ENCODE assay signal across 12 mouse cellular contexts in genomic region chr6:49233356-49233755, GRCm38 (mm10). TPM values are rescaled to one million over a fixed set of nuclear protein-coding genes. Genes with fewer than 3 reads are reported as not detected.
A peak's percentile ranks its signal among the peaks of the same experiment; 100 is the strongest.
DNase-seq lines count a peak whose midpoint lies in the region; ATAC-seq and TF ChIP-seq lines count a peak whose summit lies in the region.
"Had no signal": no experiment of that assay in that cellular context is flagged by ENCODE, and none has a peak within 500 bp of the region (broad histone marks: within the 10 kb centered on the region; RNA-seq: fewer than 3 reads in every experiment).

No protein-coding gene starts in this region.

- no peak overlapping the region for H3K4me2 ChIP-seq in heart, postnatal 0 days (ENCODE audit: low read depth, low read length)
- no peak overlapping the region for H3K4me2 ChIP-seq in limb, embryonic 11.5 days (ENCODE audit: low read depth, severe bottlenecking)
- H3K4me2 ChIP-seq: limb, embryonic 13.5 days had no signal

- ATAC-seq in heart, postnatal 0 days (ENCODE audit: insufficient read depth, low read depth), result no peak
- no peak for ATAC-seq in limb, embryonic 11.5 days (ENCODE audit: insufficient number of reproducible peaks, low FRiP score, low TSS enrichment, low read depth)
- ATAC-seq: intestine, embryonic 16.5 days; midbrain, embryonic 16.5 days had no signal

- DNase-seq in heart, postnatal 0 days (ENCODE audit: low spot score), result no peak
- DNase-seq in heart, adult 18-20 months, result no peak
- peak; percentile 48 for DNase-seq in thymus, adult 2 months
- no peak for DNase-seq in thymus, adult 18-20 months
- peak; percentile 26 for DNase-seq in limb, embryonic 11.5 days (ENCODE audit: low spot score)
- peak; percentile 73 for DNase-seq in thymus, postnatal 4 days
- DNase-seq in cerebellum, adult 11 months, result no peak
- no peak for DNase-seq in left cerebral cortex, postnatal 14 days (ENCODE audit: low spot score in 2 of 2)
- DNase-seq: cerebellum, adult 2 months had no signal

- no peaks in the 10 kb centered on the region for H3K9me3 ChIP-seq in heart, postnatal 0 days (replicated peaks; ENCODE audit: control insufficient read depth, low read length)
- no peaks in the 10 kb centered on the region for H3K9me3 ChIP-seq in limb, embryonic 11.5 days (ENCODE audit: control insufficient read depth, low read length)

- H3K9ac ChIP-seq in heart, postnatal 0 days (replicated peaks; ENCODE audit: low read depth, low read length), result no peak overlapping the region
- H3K9ac ChIP-seq in limb, embryonic 11.5 days (ENCODE audit: low read length), result no peak overlapping the region
- H3K9ac ChIP-seq: limb, embryonic 13.5 days had no signal

- peak; percentile 35 for TF ChIP-seq CTCF in heart, postnatal 0 days (IDR thresholded peaks at IDR 0.05; ENCODE audit: low read depth)
- no peak for TF ChIP-seq CTCF in thymus, adult 2 months (IDR thresholded peaks at IDR 0.05; ENCODE audit: borderline replicate concordance, control insufficient read depth, extremely low read depth, insufficient read depth, low read length, poor library complexity)

- intact Hi-C loops in left cerebral cortex, postnatal 14 days (cut with DNase I), result no loop called here

- 57% methylated on average over 4 of the region's 4 CpGs for WGBS in heart, postnatal 0 days
- 65% methylated on average over 4 of the region's 4 CpGs for WGBS in thymus, adult 2 months
- 56% methylated on average over 4 of the region's 4 CpGs for WGBS in limb, embryonic 11.5 days

- H3K27me3 ChIP-seq in heart, postnatal 0 days (ENCODE audit: control insufficient read depth, insufficient read depth, low read length), result no peaks in the 10 kb centered on the region
- H3K27me3 ChIP-seq in thymus, adult 2 months (ENCODE audit: control insufficient read depth, insufficient read depth, low read length), result no peaks in the 10 kb centered on the region
- H3K27me3 ChIP-seq in limb, embryonic 11.5 days (ENCODE audit: control insufficient read depth, insufficient read depth, low read length), result no peaks in the 10 kb centered on the region
- H3K27me3 ChIP-seq: limb, embryonic 13.5 days had no signal

- H3K4me1 ChIP-seq in heart, postnatal 0 days (ENCODE audit: control insufficient read depth, insufficient read depth), result no peaks in the 10 kb centered on the region
- H3K4me1 ChIP-seq in thymus, adult 2 months (replicated peaks; ENCODE audit: control insufficient read depth, insufficient read depth, low read length), result 0 out of 2 replicates have a peak, but pooled peaks cover 2% of the 10 kb centered on the region
- no peaks in the 10 kb centered on the region for H3K4me1 ChIP-seq in limb, embryonic 11.5 days (ENCODE audit: control insufficient read depth, insufficient read depth, low read length)
- H3K4me1 ChIP-seq: limb, embryonic 13.5 days had no signal

- TF ChIP-seq POLR2A in thymus, adult 2 months (IDR thresholded peaks at IDR 0.05; ENCODE audit: control insufficient read depth, extremely low read depth, insufficient read depth, low read length, poor library complexity), result no peak

- H3K4me3 ChIP-seq in heart, postnatal 0 days (ENCODE audit: low read depth, low read length), result no peak overlapping the region
- no peak overlapping the region for H3K4me3 ChIP-seq in thymus, adult 2 months (ENCODE audit: control insufficient read depth, insufficient read depth, low read length)
- no peak overlapping the region for H3K4me3 ChIP-seq in limb, embryonic 11.5 days (ENCODE audit: low read depth, low read length)
- H3K4me3 ChIP-seq: limb, embryonic 13.5 days had no signal

- no peaks in the 10 kb centered on the region for H3K36me3 ChIP-seq in heart, postnatal 0 days (replicated peaks; ENCODE audit: control insufficient read depth, insufficient read depth, low read length)
- no peaks in the 10 kb centered on the region for H3K36me3 ChIP-seq in thymus, adult 2 months (ENCODE audit: control insufficient read depth, insufficient read depth, low read length)
- no peaks in the 10 kb centered on the region for H3K36me3 ChIP-seq in limb, embryonic 11.5 days (ENCODE audit: control insufficient read depth, insufficient read depth, low read length)
- H3K36me3 ChIP-seq: limb, embryonic 13.5 days had no signal

- TF ChIP-seq EP300 in heart, postnatal 0 days (IDR thresholded peaks at IDR 0.05; ENCODE audit: low read depth), result no peak

- no peak overlapping the region for H3K27ac ChIP-seq in heart, postnatal 0 days (ENCODE audit: low read depth)
- H3K27ac ChIP-seq in thymus, adult 2 months (ENCODE audit: control insufficient read depth, insufficient read depth, low read length), result no peak overlapping the region
- H3K27ac ChIP-seq in limb, embryonic 11.5 days (replicated peaks; ENCODE audit: low read depth, low read length), result no peak overlapping the region
- H3K27ac ChIP-seq: limb, embryonic 13.5 days had no signal

RNA-seq across cellular contexts. Expression of gene Igf2bp3, which starts 18.6 kb away (rescaled TPM):
- 9.4 and 21.5 TPM in 2 replicates for total RNA-seq in heart, postnatal 0 days (2014; rRNA removed; ENCODE audit: low replicate concordance)
- 19.0 and 21.0 TPM in 2 replicates for polyA plus RNA-seq in heart, postnatal 0 days (2015; fragmentation: Nextera tagmentation; extraction: Ambion mirVana)
- not detected for total RNA-seq in heart, adult 18-20 months (2021)
- 1.3 and 1.9 TPM in 2 replicates for polyA plus RNA-seq in thymus, adult 2 months (2012; rRNA removed)
- polyA plus RNA-seq in limb, embryonic 11.5 days (2014; fragmentation: Nextera tagmentation; extraction: Ambion mirVana), result 140 and 155 TPM in 2 replicates
- under 1 TPM; 0.18 to 0.47 TPM for total RNA-seq in left cerebral cortex, postnatal 14 days (2021)

RNA-seq across cellular contexts. Expression of gene Tra2a, which starts 30.5 kb away (rescaled TPM):
- 33.6 and 41.8 TPM in 2 replicates for total RNA-seq in heart, postnatal 0 days (2014; rRNA removed; ENCODE audit: low replicate concordance)
- 26.0 and 32.5 TPM in 2 replicates for polyA plus RNA-seq in heart, postnatal 0 days (2015; fragmentation: Nextera tagmentation; extraction: Ambion mirVana)
- 10 to 100 TPM; 26.2 to 29.9 TPM for total RNA-seq in heart, adult 18-20 months (2021)
- 60.9 and 69.0 TPM in 2 replicates for polyA plus RNA-seq in thymus, adult 2 months (2012; rRNA removed)
- 64.2 and 75.1 TPM in 2 replicates for polyA plus RNA-seq in limb, embryonic 11.5 days (2014; fragmentation: Nextera tagmentation; extraction: Ambion mirVana)
- total RNA-seq in left cerebral cortex, postnatal 14 days (2021), result 10 to 100 TPM; 66.6 to 82.9 TPM

Comparison
In these comparisons a context has a peak if more than half of its experiments do, and no peak if none do; other contexts are left out.
1. DNase-seq: peak in thymus, adult 2 months (single experiment), limb, embryonic 11.5 days (single experiment) and thymus, postnatal 4 days (single experiment); none in heart, postnatal 0 days (single experiment), heart, adult 18-20 months (0 of 2), thymus, adult 18-20 months (0 of 2), cerebellum, adult 11 months (single experiment) and left cerebral cortex, postnatal 14 days (0 of 2).